Mouse (Mus musculus) ES-E14 (cell line): ENCODE measurements at regions not wholly inside any gene's neighbourhood (a gene's known extent, or its start where the extent isn't known, plus 50 kb on each side); places are given as distances from the start of the nearest gene placed in this dataset.

Source experiments
- CHD2 ChIP-seq: IDR thresholded peaks from 2 replicates; pipeline ENCODE4 v1.6.1; 2014; ENCODE audit warnings: mild to moderate bottlenecking, low read depth, low read length, inconsistent platforms
- HCFC1 ChIP-seq: IDR thresholded peaks from 2 replicates; pipeline ENCODE4 v1.6.1; 2012; ENCODE audit warnings: low read length, inconsistent platforms, borderline replicate concordance; ENCODE audit not compliant: insufficient read depth
- ZC3H11A ChIP-seq: IDR thresholded peaks from 2 replicates; pipeline ENCODE4 v1.6.1; 2012; ENCODE audit warnings: low read depth, mild to moderate bottlenecking, inconsistent platforms, low read length, borderline replicate concordance
- ZNF384 ChIP-seq: IDR thresholded peaks from 2 replicates; pipeline ENCODE4 v1.6.1; 2012; ENCODE audit warnings: low read depth, low read length, inconsistent platforms

GRCm38 (mm10) chr6:31835795-31836194 lies 214.3 kb upstream of the 1700012A03Rik start:
- TF ChIP-seq ZNF384, result no peak
- TF ChIP-seq HCFC1, result no peak
- TF ChIP-seq CHD2, result no peak
- TF ChIP-seq ZC3H11A, result no peak
